Mouse (Mus musculus): ENCODE data around the gene Glb1.

Gene Glb1

DNA sequence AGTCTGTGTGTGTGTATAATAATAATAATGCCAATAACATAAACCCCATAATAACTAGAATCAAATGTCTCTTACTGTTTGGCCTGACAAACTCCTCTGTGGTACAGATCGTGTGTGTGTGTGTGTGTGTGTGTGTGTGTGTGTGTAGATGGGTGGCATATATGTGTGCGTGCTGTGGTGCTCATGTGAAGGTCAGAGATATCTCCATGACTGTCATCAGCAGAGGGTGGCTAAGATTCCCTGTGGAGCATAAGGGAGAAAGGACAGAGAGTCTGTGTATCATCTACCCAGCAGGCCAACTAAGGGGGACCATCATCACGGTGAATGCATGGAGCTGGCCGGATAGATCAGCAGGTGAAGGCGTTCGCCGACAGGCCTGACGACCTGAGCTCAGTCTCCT lies 46.0 kb downstream of the Glb1 start:
- DNase-seq = no peak

DNA sequence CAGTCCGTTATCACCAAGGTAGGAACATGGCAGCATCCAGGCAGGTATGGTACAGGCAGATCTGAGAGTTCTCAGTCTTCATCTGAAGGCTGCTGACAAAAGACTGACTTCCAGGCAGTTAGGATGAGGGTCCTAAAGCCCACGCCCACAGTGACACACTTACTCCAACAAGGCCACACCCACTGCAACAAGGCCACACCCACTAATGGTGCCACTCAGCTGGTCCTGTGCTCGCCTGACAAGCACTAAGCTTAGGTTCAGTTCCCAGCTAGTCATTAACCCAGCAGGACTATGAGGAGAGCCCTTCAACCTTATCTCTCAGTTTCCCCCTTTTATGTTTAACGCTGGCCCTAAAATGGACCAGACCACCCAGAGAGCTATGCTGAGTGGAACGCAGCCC lies 47.8 kb downstream of the Glb1 start:
- no peak for DNase-seq

DNA sequence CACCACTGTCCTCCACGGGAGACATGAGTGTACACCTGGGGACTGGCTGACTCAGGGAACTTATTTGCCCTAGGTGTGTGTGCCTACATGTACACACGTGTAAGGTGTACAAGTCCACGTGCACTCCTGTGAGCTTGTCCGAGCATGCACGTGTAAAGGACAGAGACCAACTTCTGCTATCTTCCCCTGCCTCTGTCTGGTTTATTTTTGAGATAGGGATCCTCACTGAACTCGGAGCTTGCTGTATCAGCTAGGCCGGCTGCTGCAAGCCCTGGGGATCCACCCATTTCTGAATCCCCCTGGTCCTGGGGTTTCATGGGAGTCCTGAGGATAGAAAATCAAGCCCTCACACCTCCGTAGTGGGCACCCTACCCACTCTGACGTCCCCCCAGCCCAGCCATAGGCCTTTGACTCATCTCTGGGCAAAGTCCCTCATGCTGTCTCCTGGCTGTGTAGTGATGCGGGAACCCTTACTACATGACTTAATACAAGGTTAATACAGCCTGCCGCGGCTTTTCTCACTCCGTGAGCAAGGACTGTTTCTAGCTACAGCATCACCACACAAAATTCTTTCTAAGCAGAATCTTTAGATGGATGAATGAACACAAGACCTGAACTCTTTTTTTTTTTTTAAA lies 48.4 kb downstream of the Glb1 start:
- no peak for DNase-seq

DNA sequence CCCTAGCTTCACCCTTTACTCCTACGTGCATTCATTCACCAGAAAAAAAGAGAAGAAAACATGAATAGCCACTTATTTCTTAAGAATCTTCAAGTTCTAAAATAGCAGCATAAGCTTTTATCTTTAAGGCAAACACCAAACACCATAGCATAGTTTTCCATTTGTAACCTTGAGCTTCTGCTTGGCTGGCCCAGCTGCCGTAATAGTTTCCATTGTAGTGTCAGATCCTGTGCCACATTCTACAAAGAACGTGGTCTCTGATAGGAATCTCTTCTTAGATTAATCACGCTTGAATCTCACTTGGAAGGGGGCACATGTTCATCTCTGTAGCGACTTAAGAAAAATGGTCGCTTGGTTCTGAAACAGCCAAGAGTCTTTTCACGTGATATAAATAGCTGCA lies 50.7 kb downstream of the Glb1 start:
- no peak for DNase-seq

DNA sequence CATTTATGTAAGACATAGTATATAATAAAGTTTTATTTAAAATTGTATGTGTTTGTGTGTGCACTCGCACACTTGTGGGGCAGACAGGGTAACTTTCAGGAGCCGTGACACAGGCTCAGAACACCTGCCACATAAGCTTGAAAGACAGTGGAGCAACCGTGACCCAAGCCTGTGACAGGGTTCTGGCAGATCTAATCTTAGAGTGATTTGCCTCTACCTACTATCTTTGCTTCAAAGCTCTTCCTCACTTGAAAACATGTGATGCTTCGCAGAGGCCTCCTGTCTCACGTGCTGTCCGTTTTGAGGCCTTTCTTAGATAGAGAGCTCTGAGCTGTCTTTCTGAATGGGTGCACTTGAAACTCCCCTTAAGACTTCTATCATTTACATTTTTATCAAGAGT lies 51.5 kb downstream of the Glb1 start:
- no peak for DNase-seq

DNA sequence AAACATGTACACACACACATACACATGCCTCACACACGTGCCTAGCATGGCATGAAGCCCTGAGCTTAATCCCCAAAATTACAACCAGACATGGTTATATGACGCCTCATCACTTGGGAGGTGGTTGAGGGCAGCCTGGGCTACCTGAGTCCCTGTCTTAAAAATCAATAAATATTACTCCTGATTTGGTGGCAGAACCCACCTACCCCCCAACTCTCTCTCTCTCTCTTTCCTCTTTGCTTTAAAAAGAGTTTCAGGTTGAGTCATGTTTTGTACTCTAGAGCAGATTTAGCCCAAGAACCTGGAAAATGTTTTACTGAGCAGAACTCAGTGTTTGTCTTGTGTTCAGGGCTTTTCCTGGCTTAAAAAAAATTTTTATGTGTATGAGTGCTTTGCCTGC lies 54.5 kb downstream of the Glb1 start:
- DNase-seq = no peak

DNA sequence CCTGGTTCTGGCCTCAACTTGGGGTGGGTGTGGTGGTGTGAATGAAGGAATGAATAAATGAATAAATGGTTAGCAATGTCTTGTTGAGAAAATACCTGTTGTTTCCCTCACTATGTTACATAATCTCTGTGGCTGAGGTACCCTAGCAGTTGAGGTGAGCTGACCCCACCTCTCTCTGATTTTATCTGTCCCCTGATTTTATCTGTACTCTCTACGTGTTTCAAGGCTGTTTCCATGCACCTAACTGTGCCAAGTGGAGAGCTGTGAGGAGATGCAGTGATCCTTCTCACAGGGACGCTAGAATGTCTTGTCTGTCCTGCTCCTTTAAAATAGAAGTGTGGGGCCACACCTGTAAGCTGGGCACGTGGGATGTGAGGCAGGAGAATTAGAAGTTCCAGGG lies 57.6 kb downstream of the Glb1 start:
- DNase-seq = no peak

DNA sequence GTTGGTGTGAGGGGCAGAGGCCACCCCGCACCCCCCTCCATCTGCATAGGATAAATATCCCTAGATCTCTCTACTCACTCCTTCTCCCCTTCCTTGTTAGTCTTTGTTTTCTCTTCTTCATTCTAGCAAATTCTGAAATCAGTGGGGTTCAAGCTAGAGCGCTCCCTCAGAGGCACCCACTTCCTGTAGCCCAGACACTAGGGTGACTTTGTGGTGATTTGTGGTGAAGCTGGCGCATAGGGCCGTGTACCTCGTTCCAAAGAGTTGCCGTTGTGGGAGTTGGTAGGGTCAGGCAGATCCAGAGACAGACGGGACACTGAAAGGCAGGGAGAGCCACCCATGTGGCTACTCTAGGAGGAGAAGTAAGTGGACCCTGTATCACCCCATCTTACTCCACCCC lies 61.7 kb downstream of the Glb1 start:
- DNase-seq = no peak

DNA sequence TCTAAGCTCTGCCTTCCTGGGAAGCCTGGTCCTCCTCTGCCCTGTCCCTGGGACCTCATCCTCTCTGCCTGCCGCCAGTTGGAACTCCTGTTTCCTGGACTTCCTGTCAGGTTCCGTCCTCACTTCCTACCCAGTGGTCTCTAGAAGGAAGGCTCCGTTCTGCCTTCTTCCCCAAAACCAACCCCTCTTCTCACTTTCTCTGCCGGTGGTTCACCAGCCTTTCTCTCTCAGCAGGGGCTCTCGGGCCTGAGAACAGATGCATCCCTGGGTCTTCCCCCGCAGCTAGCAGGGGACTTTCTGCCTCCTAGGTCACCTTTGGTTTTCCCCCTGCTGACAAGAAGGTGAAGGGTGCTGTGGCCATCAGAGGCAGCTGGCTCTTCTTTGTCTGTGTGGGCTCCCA lies 64.6 kb downstream of the Glb1 start:
- no peak for DNase-seq

DNA sequence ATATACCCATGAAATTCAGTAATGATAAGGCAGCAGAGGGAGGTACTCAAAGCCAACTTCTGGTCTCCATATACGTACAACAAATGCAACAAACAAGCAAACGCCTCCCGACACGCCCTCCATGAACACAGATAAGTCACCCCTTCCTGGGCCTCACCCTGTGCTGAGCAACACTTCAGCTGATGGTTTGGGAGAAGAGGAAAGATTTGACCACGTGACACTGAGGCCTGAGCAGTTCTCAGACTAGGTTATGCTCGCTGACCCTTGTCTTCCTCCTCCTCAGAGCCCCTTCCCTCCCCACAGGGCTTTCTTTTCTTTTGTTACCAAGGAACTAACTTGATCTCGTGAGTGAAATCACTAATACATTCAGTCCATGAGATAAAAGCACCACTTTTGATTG lies 66.0 kb downstream of the Glb1 start:
- no peak for DNase-seq

DNA sequence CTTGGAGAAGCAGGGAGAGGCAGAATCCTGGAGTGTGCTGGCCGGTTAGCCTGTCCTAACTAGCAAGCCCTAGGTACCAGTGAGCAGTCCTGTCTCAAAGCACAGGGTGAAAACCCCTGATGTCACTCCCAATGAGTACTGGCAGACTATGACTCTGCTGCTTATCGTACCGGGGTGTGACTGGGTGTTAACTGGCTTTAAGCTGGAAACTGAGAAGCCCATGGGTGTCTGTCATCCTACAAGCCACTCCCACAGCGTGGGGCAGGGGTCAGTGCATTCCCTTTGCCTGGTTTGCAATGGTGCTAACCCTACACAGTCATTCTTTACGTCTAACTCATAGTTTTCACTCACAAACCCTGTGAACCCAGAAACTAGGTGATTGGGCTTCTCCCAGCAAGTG lies 67.3 kb downstream of the Glb1 start:
- DNase-seq = no peak

DNA sequence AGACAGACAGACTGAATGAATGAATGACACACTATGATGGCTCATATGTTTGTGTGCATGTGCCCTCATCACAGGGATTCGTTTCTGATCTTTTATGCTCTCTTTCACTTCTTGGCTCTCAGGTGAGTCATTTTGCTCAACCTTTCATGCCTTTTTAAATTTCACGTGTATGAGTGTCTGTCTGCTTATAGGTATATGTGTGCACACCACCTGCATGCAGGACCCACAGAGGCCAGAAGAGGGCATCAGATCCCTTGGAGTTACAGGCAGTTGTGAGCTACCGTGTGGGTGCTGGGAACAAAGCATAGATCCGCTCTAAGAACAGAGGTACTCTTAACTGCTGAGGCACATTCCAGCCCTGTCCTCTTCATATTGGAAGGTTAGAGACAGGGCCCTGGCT lies 67.8 kb downstream of the Glb1 start:
- no peak for DNase-seq

DNA sequence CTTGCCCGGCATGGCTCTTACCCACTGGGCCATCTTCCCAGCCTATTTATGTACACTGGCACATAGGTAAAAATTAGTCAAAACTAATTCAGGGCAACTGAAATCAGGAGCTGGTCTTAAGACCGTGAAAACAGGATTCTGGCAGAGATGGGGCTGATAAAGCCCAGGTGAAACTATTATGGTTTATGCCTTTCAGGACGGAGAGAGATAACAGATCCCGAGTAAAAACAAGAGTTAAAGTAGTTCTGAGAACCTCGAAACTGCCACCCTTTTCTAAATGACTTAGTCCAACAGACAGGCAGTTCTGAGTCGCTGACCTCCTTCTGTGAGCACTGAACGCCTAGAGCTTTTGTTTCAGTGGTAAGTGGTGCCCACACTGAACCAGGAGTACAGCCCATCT lies 71.0 kb downstream of the Glb1 start:
- DNase-seq = no peak

DNA sequence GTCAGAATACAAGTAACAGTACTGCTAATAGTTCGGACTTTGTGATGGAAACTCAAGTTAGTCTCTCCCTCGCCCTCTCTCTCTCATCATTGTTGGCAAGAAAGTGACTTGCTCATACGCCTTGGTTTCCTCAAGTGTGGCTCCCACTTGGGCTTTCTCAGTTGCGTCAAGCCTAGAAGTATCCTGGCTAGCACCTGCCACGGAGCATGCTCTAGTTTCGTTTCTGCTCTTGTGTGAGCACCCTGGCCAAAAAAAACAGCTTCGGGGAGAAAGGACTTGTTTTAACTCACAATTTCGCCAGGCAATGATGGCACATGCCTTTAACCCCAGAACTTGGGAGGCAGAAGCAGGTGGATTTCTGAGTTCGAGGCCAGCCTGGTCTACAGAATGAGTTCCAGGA lies 76.1 kb downstream of the Glb1 start:
- no peak for DNase-seq

DNA sequence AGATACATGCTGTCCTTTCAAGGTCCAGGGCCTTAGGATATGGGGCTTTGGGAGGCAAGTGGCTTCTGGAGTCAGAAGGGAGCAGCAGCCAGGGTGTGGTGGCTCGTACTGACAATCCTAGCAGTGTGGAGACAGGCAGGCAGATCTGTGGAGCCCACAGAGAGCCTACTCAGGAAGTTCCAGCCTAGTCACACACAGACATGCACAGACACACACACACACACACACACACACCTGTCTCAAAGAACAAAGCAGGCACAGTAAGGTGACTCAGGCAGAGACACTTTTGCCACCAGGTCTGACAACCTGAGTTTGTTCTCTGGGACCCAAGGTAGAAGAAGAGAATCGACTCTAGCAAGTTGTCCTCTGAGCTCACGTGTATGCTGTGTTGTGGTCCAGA lies 80.1 kb downstream of the Glb1 start:
- no peak for DNase-seq

DNA sequence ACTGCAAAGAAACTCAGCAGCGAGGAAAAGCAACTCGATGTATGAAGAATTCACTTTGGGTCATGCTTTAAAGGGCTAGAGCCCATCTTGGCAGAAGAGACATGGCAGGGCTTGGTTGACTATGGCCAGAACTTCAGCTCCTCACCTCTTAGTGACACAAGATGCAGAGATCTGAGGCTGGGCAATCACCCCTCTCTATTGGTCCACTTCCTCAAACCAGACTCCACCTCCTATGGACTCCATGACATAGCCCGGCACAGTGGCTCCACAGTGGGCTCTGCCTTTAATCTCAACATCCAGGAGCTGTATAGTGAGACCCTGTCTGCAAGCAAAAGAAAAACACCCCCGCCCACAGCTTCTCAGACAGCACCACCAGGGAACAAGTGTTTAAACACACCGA lies 83.9 kb downstream of the Glb1 start:
- no peak for DNase-seq

DNA sequence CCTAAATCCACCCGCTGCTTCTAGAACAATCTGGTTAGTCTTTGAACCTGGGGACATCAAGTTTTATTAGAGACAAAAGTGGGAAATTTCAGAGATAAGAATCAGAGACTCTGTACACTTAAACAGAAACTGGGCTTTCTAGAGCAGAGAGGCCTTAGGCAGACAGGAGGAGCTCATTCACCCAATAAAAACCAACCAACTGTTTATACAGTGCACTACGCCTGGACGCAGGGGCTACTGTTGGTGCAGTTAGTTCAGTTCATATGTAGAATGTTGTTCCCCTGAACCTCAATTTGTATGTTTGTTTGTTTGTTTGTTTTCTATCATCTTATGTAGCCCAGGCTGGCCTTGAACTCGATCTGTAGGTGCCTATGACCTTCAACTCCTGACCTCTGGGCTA lies 85.9 kb downstream of the Glb1 start:
- DNase-seq = no peak

DNA sequence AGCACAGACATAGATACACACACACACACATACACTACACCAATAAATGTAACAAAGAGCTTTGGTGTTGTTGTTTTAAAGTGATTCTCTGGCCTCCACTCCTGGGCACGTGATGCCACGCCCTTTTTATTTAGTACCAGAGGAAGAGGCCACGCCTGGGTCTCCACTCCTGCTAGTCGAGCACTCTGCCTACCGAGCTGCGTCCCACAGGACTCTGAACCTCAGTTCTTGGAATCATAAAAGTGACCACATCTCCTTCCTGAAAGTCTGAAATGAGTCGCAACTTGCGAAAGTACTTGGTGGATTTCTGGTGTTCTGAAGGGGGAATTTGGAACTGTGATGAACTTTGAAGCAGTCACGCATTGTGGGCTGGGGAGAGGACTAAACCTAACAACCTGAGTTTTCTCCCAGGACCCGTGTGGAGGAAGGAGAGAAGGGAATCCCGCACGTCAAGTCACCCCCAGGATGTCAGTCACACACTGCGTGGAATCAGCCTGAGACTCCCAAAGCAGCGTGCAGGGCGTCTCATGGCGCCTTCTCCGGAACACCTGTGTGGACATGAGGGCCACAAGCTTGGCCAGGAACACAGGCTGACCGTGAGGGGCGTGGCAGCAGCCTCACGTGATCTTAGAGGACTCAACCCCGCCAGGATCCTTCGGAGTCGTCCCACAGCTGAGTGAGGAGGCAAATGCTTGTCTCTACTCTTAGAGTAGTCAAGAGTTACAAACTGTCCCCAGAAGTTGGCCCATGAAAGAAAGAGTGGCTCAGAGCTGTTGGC lies 86.8 kb downstream of the Glb1 start:
- no peak for DNase-seq

DNA sequence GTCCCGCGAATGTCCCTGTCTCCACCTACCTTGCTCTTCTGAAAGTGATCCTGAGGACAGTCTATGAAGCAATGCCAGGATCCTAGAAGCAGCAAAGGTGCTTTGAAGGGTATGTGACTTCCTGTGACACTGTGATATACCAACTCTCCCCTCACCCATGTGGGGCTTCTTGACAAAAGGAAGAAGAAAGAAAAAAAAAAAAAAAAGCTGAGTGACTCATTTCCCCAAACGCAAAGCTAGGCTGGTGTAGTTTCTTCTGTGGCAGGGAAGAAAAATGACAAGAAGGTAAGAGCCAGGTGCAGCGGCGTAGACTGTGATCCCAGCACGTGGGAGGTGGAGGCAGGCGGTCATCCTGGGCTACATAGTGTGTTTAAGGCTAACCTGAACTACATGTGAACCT lies 95.6 kb downstream of the Glb1 start:
- no peak for DNase-seq

DNA sequence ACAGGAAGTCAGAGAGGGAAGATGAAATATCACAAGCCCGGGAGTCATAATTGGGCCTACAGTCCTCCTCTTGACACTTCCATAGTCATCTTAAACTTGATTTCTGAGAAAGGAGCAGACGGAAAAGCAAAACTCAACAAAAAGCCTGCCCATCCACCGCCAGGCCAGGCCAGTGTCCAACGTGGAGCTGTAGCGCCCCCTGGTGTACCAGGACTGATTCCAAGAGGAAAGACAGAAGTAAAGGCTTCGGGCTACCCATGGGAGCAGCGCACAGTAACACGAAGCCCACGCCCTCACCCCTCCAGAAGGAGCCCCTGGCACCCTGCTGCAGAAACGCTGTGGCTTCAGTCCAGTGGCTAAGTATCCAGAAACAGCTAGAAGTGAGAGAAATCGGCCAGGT lies 97.3 kb downstream of the Glb1 start:
- peak; percentile 64 to 67 for DNase-seq

DNA sequence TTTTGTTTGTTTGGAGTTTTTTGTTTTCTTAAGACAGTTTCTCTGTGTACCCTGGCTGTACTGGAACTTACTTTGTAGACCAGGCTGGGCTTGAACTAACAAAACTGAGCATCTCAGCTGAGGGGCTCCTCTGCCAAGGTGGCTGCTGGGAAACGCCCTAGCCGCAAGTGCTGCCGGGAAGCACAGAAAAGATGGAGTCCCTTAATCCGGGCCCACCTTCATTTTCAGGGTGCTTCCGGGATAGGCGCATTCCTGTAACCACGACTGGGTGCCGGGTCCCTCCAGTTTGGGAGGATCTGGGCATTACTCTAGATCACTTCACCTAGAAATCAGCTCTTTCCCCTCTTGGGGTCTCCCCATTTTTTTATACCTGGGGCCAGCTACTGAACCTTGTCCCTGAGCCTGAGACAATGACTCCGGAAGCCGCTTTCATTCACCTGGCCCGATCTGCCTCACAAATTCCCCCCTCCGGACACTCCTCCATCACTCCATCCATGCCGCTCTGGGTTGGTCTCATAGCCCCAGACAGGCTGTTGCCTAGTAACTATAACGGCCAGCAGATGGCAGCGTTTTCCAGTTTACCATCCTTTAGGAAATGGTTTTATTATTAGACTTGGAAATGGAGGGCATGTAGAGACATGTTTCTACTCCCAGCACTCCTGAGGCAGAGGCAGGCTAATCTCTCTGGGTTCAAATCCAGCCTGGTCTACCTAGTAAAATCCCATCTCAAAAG lies 99.1 kb downstream of the Glb1 start:
- DNase-seq = peak; percentile 7 to 10

DNA sequence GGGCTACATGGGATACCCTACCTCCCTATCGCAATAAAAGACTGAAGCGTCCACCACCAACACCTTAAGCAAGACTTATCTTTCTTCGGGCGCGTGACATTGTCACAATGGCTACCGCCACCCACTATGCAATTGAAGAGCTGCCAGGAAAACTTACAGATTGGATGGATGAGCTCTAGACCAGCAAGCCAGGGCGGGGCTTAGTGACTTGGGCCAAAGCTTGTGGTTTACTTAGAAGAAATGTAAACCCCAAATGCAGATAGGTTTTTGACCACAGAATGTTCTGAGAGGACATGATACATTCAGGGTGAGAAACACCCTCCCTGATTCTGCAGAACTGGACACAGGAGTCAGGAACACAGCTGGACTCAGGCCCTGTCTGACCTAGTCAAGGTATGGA lies 100.2 kb downstream of the Glb1 start:
- no peak for DNase-seq

DNA sequence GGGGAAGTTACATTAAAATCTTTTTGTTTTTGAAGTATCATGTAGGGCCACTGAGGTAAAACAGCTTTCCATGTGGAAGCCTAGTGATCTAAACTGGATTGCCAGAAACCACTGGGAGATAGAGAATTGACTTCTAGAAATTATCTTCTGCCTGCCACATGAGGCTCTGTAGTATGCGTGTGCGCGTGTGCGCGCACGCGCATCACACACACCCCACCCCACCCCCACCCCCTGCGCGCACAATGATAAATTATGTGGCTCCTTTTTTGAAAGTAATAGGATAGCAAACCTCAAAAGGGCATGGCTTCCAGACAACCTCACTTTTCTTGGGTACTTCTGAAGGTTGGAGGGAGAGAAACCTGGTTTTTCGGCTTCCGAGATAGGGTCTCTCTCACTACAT lies 101.0 kb downstream of the Glb1 start:
- no peak for DNase-seq

DNA sequence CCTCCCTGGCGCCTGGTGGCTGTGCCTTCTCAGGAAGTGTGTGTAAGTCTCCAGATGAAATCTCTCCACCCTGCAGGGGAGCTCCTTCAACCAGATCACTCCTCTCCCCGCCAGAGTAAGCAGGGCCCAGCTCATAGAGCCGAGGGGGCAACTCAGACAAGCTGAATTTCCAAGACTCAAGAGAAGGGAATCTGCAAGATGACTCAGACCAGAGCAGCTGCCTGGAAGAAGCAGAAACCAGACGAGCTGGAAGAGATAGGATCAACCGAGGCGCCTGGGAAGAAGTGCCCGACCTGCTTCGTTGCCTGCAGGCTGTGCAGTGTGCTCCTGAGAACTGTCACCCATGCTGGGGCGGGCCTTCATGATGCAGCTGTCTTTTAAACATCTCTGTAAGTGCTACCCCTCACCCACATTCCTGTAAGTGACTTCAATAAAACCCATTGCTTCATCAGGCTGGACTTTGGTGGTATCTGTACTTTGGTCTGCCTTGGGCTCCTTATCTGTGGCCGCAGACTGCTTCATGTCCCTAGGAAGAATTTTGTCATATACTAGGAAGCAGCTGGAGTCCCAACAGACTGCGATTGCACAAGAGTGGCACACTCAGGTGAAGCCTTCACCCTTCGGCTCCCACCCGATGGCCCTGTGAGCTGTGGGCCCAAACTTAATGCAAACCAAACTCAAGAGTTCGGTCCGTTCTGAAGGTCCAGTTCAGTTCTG lies 102.0 kb downstream of the Glb1 start:
- DNase-seq = no peak

All from B cell, adult 2 months (primary cell).